Mouse (Mus musculus): ENCODE data around the gene Emc4. TPM values are rescaled to one million over a fixed set of nuclear protein-coding genes. Genes with fewer than 3 reads are reported as not detected.

The Emc4 gene
- total and polyA plus RNA-seq, 3 experiments: 171 to 201 TPM; not detected in 1

GRCm38 (mm10) chr2:112393958-112394357 is 26.1 kb upstream of the Emc4 start:
- Histone ChIP-seq H3K79me2 (ENCODE audit: control insufficient read depth, insufficient read depth, low read length, poor library complexity) (peaks cover 42% of the 10 kb centered on the region), H3K36me3 (ENCODE audit: control insufficient read depth in 1 of 2, insufficient read depth in 2 of 2, low read length in 2 of 2) (peaks cover 0 to 35% of the 10 kb centered on the region in 2 experiments; a peak in 3 of 4 replicates), H3K9ac (ENCODE audit: control insufficient read depth, low read depth, low read length, poor library complexity, severe bottlenecking) (no peak overlapping the region), H3K9me3 (replicated peaks; ENCODE audit: insufficient read depth, low read length) (no peaks in the 10 kb centered on the region), H3K27me3 (ENCODE audit: control insufficient read depth in 1 of 2, insufficient read depth in 2 of 2, low read length in 2 of 2) (no peaks in the 10 kb centered on the region), H3K27ac (ENCODE audit: control insufficient read depth, low read depth, low read length) (no peak overlapping the region), H3K4me1 (ENCODE audit: control insufficient read depth in 1 of 2, insufficient read depth in 2 of 2, low read length in 2 of 2) (peaks cover 10 to 19% of the 10 kb centered on the region in 2 experiments), H3K4me3 (ENCODE audit: control insufficient read depth in 1 of 2, insufficient read depth in 1 of 2, low read depth in 2 of 2, low read length in 2 of 2) (no peak overlapping the region)
- DNase-seq (ENCODE audit: low read depth, low spot score): no peak
- no peak for TF ChIP-seq RCOR1 (IDR thresholded peaks at IDR 0.05; ENCODE audit: low read depth, low read length)

- peaks cover 0 to 34% of the 10 kb centered on the region in 2 experiments; a peak in 3 of 4 replicates for H3K36me3 ChIP-seq (ENCODE audit: control insufficient read depth in 1 of 2, insufficient read depth in 2 of 2, low read length in 2 of 2)
- H3K79me2 ChIP-seq (ENCODE audit: control insufficient read depth, insufficient read depth, low read length, poor library complexity): peaks cover 45% of the 10 kb centered on the region
- H3K27ac ChIP-seq (ENCODE audit: control insufficient read depth, low read depth, low read length): no peak overlapping the region
- no peak overlapping the region for H3K9ac ChIP-seq (ENCODE audit: control insufficient read depth, low read depth, low read length, poor library complexity, severe bottlenecking)
- no peaks in the 10 kb centered on the region for H3K27me3 ChIP-seq (ENCODE audit: control insufficient read depth in 1 of 2, insufficient read depth in 2 of 2, low read length in 2 of 2)
- H3K4me3 ChIP-seq (ENCODE audit: control insufficient read depth in 1 of 2, insufficient read depth in 1 of 2, low read depth in 2 of 2, low read length in 2 of 2): no peak overlapping the region
- H3K9me3 ChIP-seq (replicated peaks; ENCODE audit: insufficient read depth, low read length): no peaks in the 10 kb centered on the region
- H3K4me1 ChIP-seq (ENCODE audit: control insufficient read depth in 1 of 2, insufficient read depth in 2 of 2, low read length in 2 of 2): peaks cover 10 to 19% of the 10 kb centered on the region in 2 experiments
- peak; percentile 65 for DNase-seq (ENCODE audit: low read depth, low spot score)
- no peak for TF ChIP-seq MAFK (IDR thresholded peaks at IDR 0.05; ENCODE audit: borderline replicate concordance, low read depth, low read length)
- TF ChIP-seq BHLHE40 (IDR thresholded peaks at IDR 0.05; ENCODE audit: borderline replicate concordance, low read depth, low read length): no peak; the same call in 1 of the 2 replicates
- TF ChIP-seq POLR2AphosphoS2 (IDR thresholded peaks at IDR 0.05; ENCODE audit: low read length): no peak
- TF ChIP-seq MYB (IDR thresholded peaks at IDR 0.05; ENCODE audit: low read depth, low read length): no peak
- TF ChIP-seq ZNF384 (IDR thresholded peaks at IDR 0.05; ENCODE audit: low read depth, low read length): peak; percentile 43; the same call in 1 of the 2 replicates
- no peak for TF ChIP-seq TCF12 (IDR thresholded peaks at IDR 0.05; ENCODE audit: low read depth, low read length)
- TF ChIP-seq GATA1 (IDR thresholded peaks at IDR 0.05; ENCODE audit: low read depth, low read length): peak; percentile 50
- TF ChIP-seq TAL1 (IDR thresholded peaks at IDR 0.05; ENCODE audit: low read length): peak; percentile 46
- TF ChIP-seq CHD1 (IDR thresholded peaks at IDR 0.05; ENCODE audit: low read depth, low read length): peak; percentile 81; the same call in 1 of the 2 replicates
- TF ChIP-seq MXI1 (IDR thresholded peaks at IDR 0.05; ENCODE audit: low read depth, low read length): no peak
- no peak for TF ChIP-seq JUND (IDR thresholded peaks at IDR 0.05; ENCODE audit: low read depth, low read length)
- TF ChIP-seq E2F4 (IDR thresholded peaks at IDR 0.05; ENCODE audit: borderline replicate concordance, low read depth, low read length): no peak
- TF ChIP-seq SIN3A (IDR thresholded peaks at IDR 0.05; ENCODE audit: low read length): no peak; the same call in 1 of the 2 replicates
- TF ChIP-seq NELFE (IDR thresholded peaks at IDR 0.05; ENCODE audit: low read depth, low read length): no peak
- TF ChIP-seq ETS1 (IDR thresholded peaks at IDR 0.05; ENCODE audit: low read depth, low read length): no peak
- no peak for TF ChIP-seq KAT2A (conservative IDR thresholded peaks at IDR 0.05; ENCODE audit: low read depth, low read length)
- no peak for TF ChIP-seq ELF1 (IDR thresholded peaks at IDR 0.05; ENCODE audit: low read depth, low read length)
- TF ChIP-seq SMC3 (IDR thresholded peaks at IDR 0.05; ENCODE audit: low read depth, low read length): no peak
- TF ChIP-seq ZMIZ1 (IDR thresholded peaks at IDR 0.05; ENCODE audit: low read depth, low read length): no peak
- no peak for TF ChIP-seq USF1 (IDR thresholded peaks at IDR 0.05; ENCODE audit: low read depth, low read length)
- no peak for TF ChIP-seq NRF1 (IDR thresholded peaks at IDR 0.05; ENCODE audit: insufficient read depth, low read depth, low read length, poor library complexity, severe bottlenecking)
- no peak for TF ChIP-seq POLR2A (IDR thresholded peaks at IDR 0.05; ENCODE audit: control insufficient read depth in 1 of 2, insufficient read depth in 1 of 2, low read depth in 1 of 2, low read length in 2 of 2, poor library complexity in 1 of 2)
- TF ChIP-seq CTCF (IDR thresholded peaks at IDR 0.05 in 2 of 3, conservative IDR thresholded peaks at IDR 0.05 in 1 of 3; ENCODE audit: control insufficient read depth in 1 of 3, insufficient read depth in 1 of 3, low read depth in 2 of 3, low read length in 3 of 3, poor library complexity in 1 of 3, severe bottlenecking in 1 of 3): no peak
- TF ChIP-seq MAZ (IDR thresholded peaks at IDR 0.05; ENCODE audit: low read depth, low read length): no peak
- TF ChIP-seq ZC3H11A (IDR thresholded peaks at IDR 0.05; ENCODE audit: low read depth, low read length): no peak
- TF ChIP-seq CHD2 (IDR thresholded peaks at IDR 0.05; ENCODE audit: low read length): no peak
- 0 out of 2 replicates have a peak, but pooled peaks have one; percentile 52 for TF ChIP-seq RCOR1 (IDR thresholded peaks at IDR 0.05; ENCODE audit: low read depth, low read length)
- no peak for TF ChIP-seq ZKSCAN1 (IDR thresholded peaks at IDR 0.05; ENCODE audit: low read depth, low read length)
- no peak for TF ChIP-seq USF2 (IDR thresholded peaks at IDR 0.05; ENCODE audit: borderline replicate concordance in 1 of 2, insufficient read depth in 1 of 2, low read depth in 1 of 2, low read length in 2 of 2)
- TF ChIP-seq POLR2AphosphoS5 (IDR thresholded peaks at IDR 0.05; ENCODE audit: borderline replicate concordance, low read depth, low read length): no peak
- TF ChIP-seq EP300 (IDR thresholded peaks at IDR 0.05; ENCODE audit: low read depth in 1 of 2, low read length in 2 of 2): peak; percentile 5 to 63; a peak in 1 of 4 replicates
- no peak for TF ChIP-seq MEF2A (IDR thresholded peaks at IDR 0.05; ENCODE audit: extremely low read depth, insufficient replicate concordance, low read depth, low read length, poor library complexity, severe bottlenecking)
Observed at GRCm38 (mm10) chr2:112392689-112393088, 24.9 kb upstream of the Emc4 start.
